Mouse (Mus musculus): ENCODE measurements around the gene Ebf3.

- TF ChIP-seq CTCF (IDR thresholded peaks at IDR 0.05; ENCODE audit: control insufficient read depth, insufficient read depth, low read length) (no peak), POLR2A (IDR thresholded peaks at IDR 0.05; ENCODE audit: borderline replicate concordance, control insufficient read depth, low read depth, low read length) (no peak)
These were observed 31.8 kb upstream of the Ebf3 start for GRCm38 (mm10) chr7:137346068-137346467.

All from bone marrow, adult 2 months (tissue).